Mouse (Mus musculus): ENCODE results near the gene Bicc1. TPM values are rescaled to one million over a fixed set of nuclear protein-coding genes. Genes with fewer than 3 reads are reported as not detected.
"Not testable (repeated sequence)": the region's sequence is repeated elsewhere in the genome, so short reads cannot be mapped to it uniquely, and the experiment has no call there.

The Bicc1 gene
- total and polyA plus RNA-seq, 2 experiments from 2014 or later = 4.6 to 5.2 TPM

GRCm38 (mm10) chr10:70952770-70953147 is 206.7 kb downstream of the Bicc1 start:
- Histone ChIP-seq H3K27ac (ENCODE audit: low read depth, low read length) (peak overlapping the region; percentile 50; the same call in 1 of the 2 replicates), H3K4me2 (ENCODE audit: low read depth) (peak overlapping the region; percentile 50; the same call in 1 of the 2 replicates), H3K36me3 (ENCODE audit: insufficient read depth) (no peaks in the 10 kb centered on the region), H3K9ac (peak overlapping the region; percentile 55; the same call in 1 of the 2 replicates), H3K4me3 (ENCODE audit: low read depth, low read length) (no peak overlapping the region; the same call in 1 of the 2 replicates), H3K27me3 (ENCODE audit: insufficient read depth, low read length) (no peaks in the 10 kb centered on the region), H3K4me1 (ENCODE audit: insufficient read depth) (peaks cover 20% of the 10 kb centered on the region), H3K9me3 (ENCODE audit: low read length) (no peaks in the 10 kb centered on the region)
- peak; percentile 4; the same call in 1 of the 2 replicates for ATAC-seq
- 48% methylated on average over 5 of the region's 5 CpGs for whole genome bisulfite sequencing
- no peak for DNase-seq
- no peak for TF ChIP-seq CTCF (IDR thresholded peaks at IDR 0.05; ENCODE audit: low read depth)

- peak overlapping the region; percentile 55 for H3K9ac ChIP-seq
- peaks cover 20% of the 10 kb centered on the region for H3K4me1 ChIP-seq (ENCODE audit: insufficient read depth)
- DNase-seq (peak; percentile 87), ATAC-seq (peak; percentile 95)
- H3K27ac ChIP-seq (ENCODE audit: low read depth, low read length) = peak overlapping the region; percentile 90
- WGBS = 25% methylated on average over 11 of the region's 11 CpGs
- H3K4me3 ChIP-seq (ENCODE audit: low read depth, low read length) = peak overlapping the region; percentile 34
- H3K4me2 ChIP-seq (ENCODE audit: low read depth) = peak overlapping the region; percentile 50
- no peaks in the 10 kb centered on the region for H3K9me3 ChIP-seq (ENCODE audit: low read length)
- peak; percentile 44 for TF ChIP-seq CTCF (IDR thresholded peaks at IDR 0.05; ENCODE audit: low read depth)
- no peaks in the 10 kb centered on the region for H3K36me3 ChIP-seq (ENCODE audit: insufficient read depth)
- H3K27me3 ChIP-seq (ENCODE audit: insufficient read depth, low read length) = no peaks in the 10 kb centered on the region
These were observed 207.3 kb downstream of the Bicc1 start for GRCm38 (mm10) chr10:70952056-70952769.

GRCm38 (mm10) chr10:70950105-70950424 is 209.4 kb downstream of the Bicc1 start:
- no peaks in the 10 kb centered on the region for H3K36me3 ChIP-seq (ENCODE audit: insufficient read depth)
- peak overlapping the region; percentile 64; the same call in 1 of the 2 replicates for H3K27ac ChIP-seq (ENCODE audit: low read depth, low read length)
- DNase-seq (no peak), ATAC-seq (no peak; the same call in 1 of the 2 replicates)
- peaks cover 20% of the 10 kb centered on the region for H3K4me1 ChIP-seq (ENCODE audit: insufficient read depth)
- H3K4me3 ChIP-seq (ENCODE audit: low read depth, low read length) = no peak overlapping the region
- H3K9ac ChIP-seq = peak overlapping the region; percentile 49
- no peaks in the 10 kb centered on the region for H3K27me3 ChIP-seq (ENCODE audit: insufficient read depth, low read length)
- no peaks in the 10 kb centered on the region for H3K9me3 ChIP-seq (ENCODE audit: low read length)
- peak overlapping the region; percentile 41 for H3K4me2 ChIP-seq (ENCODE audit: low read depth)
- WGBS = 20% methylated on average over 3 of the region's 3 CpGs
- TF ChIP-seq CTCF (IDR thresholded peaks at IDR 0.05; ENCODE audit: low read depth) = no peak

GRCm38 (mm10) chr10:70949254-70950104 is 210.0 kb downstream of the Bicc1 start:
- H3K27me3 ChIP-seq (ENCODE audit: insufficient read depth, low read length) = no peaks in the 10 kb centered on the region
- TF ChIP-seq CTCF (IDR thresholded peaks at IDR 0.05; ENCODE audit: low read depth) = no peak
- peak overlapping the region; percentile 49 for H3K9ac ChIP-seq
- peak overlapping the region; percentile 41 for H3K4me2 ChIP-seq (ENCODE audit: low read depth)
- ATAC-seq = peak; percentile 56
- no peaks in the 10 kb centered on the region for H3K36me3 ChIP-seq (ENCODE audit: insufficient read depth)
- H3K9me3 ChIP-seq (ENCODE audit: low read length) = no peaks in the 10 kb centered on the region
- 0 out of 2 replicates have a peak overlapping the region, but pooled peaks have one; percentile 4 for H3K4me3 ChIP-seq (ENCODE audit: low read depth, low read length)
- peak overlapping the region; percentile 64 for H3K27ac ChIP-seq (ENCODE audit: low read depth, low read length)
- peak; percentile 68 for DNase-seq
- H3K4me1 ChIP-seq (ENCODE audit: insufficient read depth) = peaks cover 20% of the 10 kb centered on the region
- WGBS = 11% methylated on average over 23 of the region's 23 CpGs

GRCm38 (mm10) chr10:70948276-70948675 is 211.2 kb downstream of the Bicc1 start:
- Histone ChIP-seq H3K9ac (no peak overlapping the region), H3K4me3 (ENCODE audit: low read depth, low read length) (no peak overlapping the region), H3K4me2 (ENCODE audit: low read depth) (no peak overlapping the region), H3K27ac (ENCODE audit: low read depth, low read length) (no peak overlapping the region), H3K27me3 (ENCODE audit: insufficient read depth, low read length) (no peaks in the 10 kb centered on the region), H3K9me3 (ENCODE audit: low read length) (no peaks in the 10 kb centered on the region), H3K36me3 (ENCODE audit: insufficient read depth) (no peaks in the 10 kb centered on the region), H3K4me1 (ENCODE audit: insufficient read depth) (peaks cover 20% of the 10 kb centered on the region)
- ATAC-seq (no peak), DNase-seq (peak; percentile 26)
- TF ChIP-seq CTCF (IDR thresholded peaks at IDR 0.05; ENCODE audit: low read depth) = no peak
- WGBS = 71% methylated on average over 10 of the region's 10 CpGs

- not testable (repeated sequence) for DNase-seq; H3K27me3 ChIP-seq (ENCODE audit: insufficient read depth, low read length); H3K27ac ChIP-seq (ENCODE audit: low read depth, low read length); H3K9ac ChIP-seq; H3K4me3 ChIP-seq (ENCODE audit: low read depth, low read length); H3K4me2 ChIP-seq (ENCODE audit: low read depth); H3K9me3 ChIP-seq (ENCODE audit: low read length); ATAC-seq; H3K36me3 ChIP-seq (ENCODE audit: insufficient read depth)
- H3K4me1 ChIP-seq (ENCODE audit: insufficient read depth) = peaks cover 16% of the 10 kb centered on the region
- 94% methylated on average over 13 of the region's 13 CpGs for WGBS
These were observed 213.4 kb downstream of the Bicc1 start for GRCm38 (mm10) chr10:70946121-70946520.

GRCm38 (mm10) chr10:70945076-70945475 is 214.4 kb downstream of the Bicc1 start:
- no peak overlapping the region for H3K4me3 ChIP-seq (ENCODE audit: low read depth, low read length)
- H3K9ac ChIP-seq = no peak overlapping the region
- H3K4me2 ChIP-seq (ENCODE audit: low read depth) = no peak overlapping the region
- H3K27ac ChIP-seq (ENCODE audit: low read depth, low read length) = no peak overlapping the region
- no peaks in the 10 kb centered on the region for H3K36me3 ChIP-seq (ENCODE audit: insufficient read depth)
- 71% methylated on average over 12 of the region's 12 CpGs for WGBS
- ATAC-seq (peak; percentile 35; the same call in 1 of the 2 replicates), DNase-seq (no peak)
- H3K4me1 ChIP-seq (ENCODE audit: insufficient read depth) = peaks cover 14% of the 10 kb centered on the region
- H3K27me3 ChIP-seq (ENCODE audit: insufficient read depth, low read length) = no peaks in the 10 kb centered on the region
- TF ChIP-seq CTCF (IDR thresholded peaks at IDR 0.05; ENCODE audit: low read depth) = no peak
- no peaks in the 10 kb centered on the region for H3K9me3 ChIP-seq (ENCODE audit: low read length)
